Mouse (Mus musculus) heart, embryonic 15.5 days (tissue): ENCODE measurements around the gene Glud1. TPM values are rescaled to one million over a fixed set of nuclear protein-coding genes. Genes with fewer than 3 reads are reported as not detected.

Experiments
- ATAC-seq: fragments of 200-750 bp; cut with Nextera tagmentation; replicated peaks from 2 replicates; pipeline ENCODE4 v1.8.0; 2017; ENCODE audit warnings: low read depth, moderate TSS enrichment; ENCODE audit not compliant: insufficient number of reproducible peaks, insufficient read depth, low FRiP score
- H3K27ac ChIP-seq: fragments of 300-500 bp; sonication (generic); 2 replicates; pipeline ENCODE4 v1.5.1; 2015; ENCODE audit warnings: mild to moderate bottlenecking, inconsistent platforms
- H3K27me3 ChIP-seq: fragments of 300-500 bp; sonication (generic); 2 replicates; pipeline ENCODE4 v1.6.1; 2015; ENCODE audit warnings: inconsistent platforms
- H3K36me3 ChIP-seq: fragments of 300-500 bp; sonication (generic); 2 replicates; pipeline ENCODE4 v1.6.1; 2015; ENCODE audit warnings: mild to moderate bottlenecking, inconsistent platforms
- H3K4me1 ChIP-seq: fragments of 300-500 bp; sonication (generic); replicated peaks from 2 replicates; pipeline ENCODE4 v1.6.1; 2015; ENCODE audit warnings: inconsistent platforms
- H3K4me2 ChIP-seq: fragments of 300-500 bp; sonication (generic); 2 replicates; pipeline ENCODE4 v1.6.1; 2015; ENCODE audit warnings: inconsistent platforms, mild to moderate bottlenecking, moderate library complexity
- H3K4me3 ChIP-seq: fragments of 300-500 bp; sonication (generic); 2 replicates; pipeline ENCODE4 v1.5.1; 2015; ENCODE audit warnings: mild to moderate bottlenecking, inconsistent platforms
- H3K9ac ChIP-seq: fragments of 300-500 bp; sonication (generic); 2 replicates; pipeline ENCODE4 v1.6.1; 2015; ENCODE audit warnings: mild to moderate bottlenecking, inconsistent platforms
- H3K9me3 ChIP-seq: fragments of 300-500 bp; sonication (generic); replicated peaks from 2 replicates; pipeline ENCODE4 v1.6.1; 2016; ENCODE audit warnings: inconsistent platforms
- WGBS: fragments of 180-500 bp; shearing (Covaris S2); methylation state at CpG from one replicate; pipeline ENCODE4 v1.1.7; 2015; ENCODE audit warnings: mixed read lengths; 5-methylcytosine and 5-hydroxymethylcytosine counted together
- polyA plus RNA-seq: library from polyadenylated mRNA; unstranded; fragments of >200 nt; fragmentation: Nextera tagmentation; extraction: Ambion mirVana; gene quantifications from 2 replicates; pipeline ENCODE4 v1.2.1, GENCODE M21; 2015

Gene Glud1
- polyA plus RNA-seq, 1 experiment from 2014 or later = 55.9 TPM

DNA sequence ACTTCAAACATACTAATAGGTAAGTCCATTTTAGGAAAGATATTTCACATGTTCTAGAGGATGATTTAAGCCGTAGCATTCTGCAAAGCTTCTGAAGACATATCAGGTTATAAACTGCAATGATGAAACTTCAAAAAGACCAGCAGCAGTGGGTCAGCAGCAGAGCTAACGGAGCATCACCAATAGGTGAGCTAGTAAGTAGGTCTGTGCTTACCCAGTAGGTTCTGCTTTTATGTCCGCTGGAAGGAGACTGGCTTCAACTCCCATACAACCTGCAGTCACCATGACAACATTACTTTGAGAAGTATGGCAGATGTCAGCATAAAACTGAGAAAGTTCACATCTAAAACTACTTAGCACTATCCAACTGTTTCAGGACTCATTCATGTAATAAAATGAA, 16.9 kb upstream of the Glud1 start:
- H3K27ac ChIP-seq = no peak overlapping the region
- no peaks in the 10 kb centered on the region for H3K9me3 ChIP-seq
- H3K36me3 ChIP-seq = no peaks in the 10 kb centered on the region
- no peak overlapping the region for H3K4me2 ChIP-seq
- no peak for ATAC-seq
- no peak overlapping the region for H3K9ac ChIP-seq
- H3K4me3 ChIP-seq = no peak overlapping the region
- H3K4me1 ChIP-seq = peaks cover 5% of the 10 kb centered on the region; the same call in 1 of the 2 replicates
- WGBS = 87% methylated on average over 3 of the region's 3 CpGs
- H3K27me3 ChIP-seq = no peaks in the 10 kb centered on the region

DNA sequence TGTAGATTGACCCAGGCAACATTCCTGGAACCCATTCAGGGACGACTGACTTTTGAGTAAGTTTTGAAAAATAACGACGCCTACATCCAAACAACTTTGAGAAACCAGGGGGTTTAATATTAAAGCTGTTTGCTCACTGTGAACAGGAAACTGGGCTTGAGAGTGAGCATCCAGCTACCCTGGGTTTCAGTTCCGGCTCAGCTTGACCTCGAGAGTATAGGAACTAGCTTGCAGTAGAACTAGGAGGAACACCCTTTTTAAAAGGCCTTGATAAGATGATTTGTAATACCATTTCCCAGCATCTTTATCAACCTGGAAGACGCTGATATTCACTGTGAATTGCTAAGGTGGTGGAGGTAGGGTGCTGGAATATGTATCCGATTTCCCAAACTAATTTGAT, 14.2 kb upstream of the Glud1 start:
- ATAC-seq = no peak
- Histone ChIP-seq H3K27ac (no peak overlapping the region), H3K9ac (no peak overlapping the region), H3K9me3 (no peaks in the 10 kb centered on the region), H3K27me3 (no peaks in the 10 kb centered on the region), H3K36me3 (no peaks in the 10 kb centered on the region), H3K4me3 (no peak overlapping the region), H3K4me2 (no peak overlapping the region), H3K4me1 (peaks cover 9% of the 10 kb centered on the region)
- WGBS = 75% methylated on average over 7 of the region's 7 CpGs

DNA sequence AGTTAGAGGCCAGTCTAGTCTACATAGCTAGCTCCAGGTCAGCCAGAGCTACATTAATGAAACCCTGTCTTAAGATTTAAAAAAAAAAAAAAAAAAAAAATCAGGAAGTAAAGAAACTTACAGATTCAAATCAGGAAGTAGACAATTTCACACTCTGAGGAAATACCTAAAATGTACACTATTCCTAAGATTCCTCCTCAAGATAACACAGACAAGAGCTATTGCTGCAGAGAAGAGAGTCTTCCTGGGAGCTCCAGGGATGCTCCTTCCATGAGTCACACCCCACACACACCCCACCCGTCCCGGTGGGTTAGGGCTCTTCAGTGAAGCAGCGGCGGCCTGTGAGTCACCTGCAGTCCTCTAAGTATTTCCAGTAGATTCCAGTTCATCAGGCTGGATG, 13.5 kb upstream of the Glud1 start:
- no peak for ATAC-seq
- H3K27me3 ChIP-seq = no peaks in the 10 kb centered on the region
- 22% methylated on average over 4 of the region's 4 CpGs for WGBS

DNA sequence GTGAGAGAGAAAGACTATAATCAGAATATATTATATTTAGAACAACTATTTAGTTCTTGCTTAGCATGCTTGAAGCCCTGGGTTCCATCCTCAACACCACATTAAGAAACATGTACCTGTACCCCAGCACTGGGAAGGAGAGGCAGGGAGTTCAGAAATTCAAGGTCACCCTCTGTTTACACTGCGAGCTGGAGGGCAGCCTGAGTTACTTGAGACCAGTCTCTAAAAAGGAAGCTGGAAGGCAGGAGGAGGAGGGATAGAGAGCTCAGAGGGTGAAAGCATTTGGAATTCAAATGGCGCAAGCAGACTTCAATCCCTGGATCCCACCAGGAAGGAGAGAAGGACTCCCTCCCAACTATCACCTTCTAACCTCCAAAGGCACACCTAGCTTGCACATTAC, 12.9 kb upstream of the Glud1 start:
- no peak for ATAC-seq
- 55% methylated on average over 2 of the region's 2 CpGs for WGBS

More for the DNA sequence above, 13.5 kb upstream of the Glud1 start:
- Histone ChIP-seq H3K4me2 (no peak overlapping the region), H3K9me3 (no peaks in the 10 kb centered on the region), H3K9ac (no peak overlapping the region), H3K36me3 (no peaks in the 10 kb centered on the region), H3K27ac (no peak overlapping the region), H3K4me3 (no peak overlapping the region), H3K4me1 (peaks cover 9% of the 10 kb centered on the region)

DNA sequence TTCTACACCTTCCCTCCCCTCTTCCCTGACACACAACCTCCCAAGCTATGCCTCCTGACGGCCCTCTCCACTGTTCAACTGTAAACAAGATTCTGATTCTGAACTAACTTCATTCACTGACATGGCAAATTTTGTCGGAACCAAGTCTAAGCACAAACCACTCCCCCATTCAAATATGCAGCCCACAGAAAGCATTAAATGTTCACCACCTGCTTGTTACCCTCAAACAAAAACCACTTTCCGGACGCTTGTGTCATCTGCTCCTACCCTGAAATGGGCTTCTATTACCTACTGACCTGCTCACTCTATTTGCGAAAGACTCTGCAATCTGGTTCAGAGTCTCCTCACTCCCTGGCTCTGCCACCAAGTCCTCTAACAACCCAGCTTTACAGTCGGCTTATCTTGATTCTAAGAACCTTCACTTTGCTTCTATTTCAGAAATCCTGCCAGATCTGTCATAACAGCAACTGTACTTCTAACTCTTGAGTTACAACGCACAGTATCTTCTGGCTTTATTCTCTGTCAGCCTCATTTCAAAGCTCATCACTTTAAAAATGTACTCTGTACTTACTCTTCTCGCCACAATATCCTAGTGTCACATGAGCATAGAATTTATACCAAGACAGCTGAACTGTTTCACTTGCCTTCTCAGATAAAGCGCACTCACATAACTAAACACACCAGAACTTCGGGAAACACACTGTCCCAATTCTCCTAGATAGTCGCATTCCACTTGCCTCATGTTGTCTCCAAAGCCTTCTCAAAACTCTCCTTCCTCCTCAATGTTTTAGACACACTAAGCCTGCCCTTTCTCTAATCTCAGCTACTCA, 11.4 kb upstream of the Glud1 start:
- Histone ChIP-seq H3K4me3 (no peak overlapping the region), H3K9me3 (no peaks in the 10 kb centered on the region), H3K9ac (no peak overlapping the region), H3K27ac (peak overlapping the region; percentile 16; the same call in 1 of the 2 replicates), H3K27me3 (no peaks in the 10 kb centered on the region), H3K4me2 (no peak overlapping the region), H3K36me3 (no peaks in the 10 kb centered on the region), H3K4me1 (peaks cover 9% of the 10 kb centered on the region)
- no peak for ATAC-seq
- WGBS = 55% methylated on average over 11 of the region's 11 CpGs

More for the DNA sequence above, 12.9 kb upstream of the Glud1 start:
- Histone ChIP-seq H3K4me2 (no peak overlapping the region), H3K4me3 (no peak overlapping the region), H3K27me3 (no peaks in the 10 kb centered on the region), H3K27ac (no peak overlapping the region), H3K9ac (no peak overlapping the region), H3K9me3 (no peaks in the 10 kb centered on the region), H3K4me1 (peaks cover 9% of the 10 kb centered on the region), H3K36me3 (no peaks in the 10 kb centered on the region)

DNA sequence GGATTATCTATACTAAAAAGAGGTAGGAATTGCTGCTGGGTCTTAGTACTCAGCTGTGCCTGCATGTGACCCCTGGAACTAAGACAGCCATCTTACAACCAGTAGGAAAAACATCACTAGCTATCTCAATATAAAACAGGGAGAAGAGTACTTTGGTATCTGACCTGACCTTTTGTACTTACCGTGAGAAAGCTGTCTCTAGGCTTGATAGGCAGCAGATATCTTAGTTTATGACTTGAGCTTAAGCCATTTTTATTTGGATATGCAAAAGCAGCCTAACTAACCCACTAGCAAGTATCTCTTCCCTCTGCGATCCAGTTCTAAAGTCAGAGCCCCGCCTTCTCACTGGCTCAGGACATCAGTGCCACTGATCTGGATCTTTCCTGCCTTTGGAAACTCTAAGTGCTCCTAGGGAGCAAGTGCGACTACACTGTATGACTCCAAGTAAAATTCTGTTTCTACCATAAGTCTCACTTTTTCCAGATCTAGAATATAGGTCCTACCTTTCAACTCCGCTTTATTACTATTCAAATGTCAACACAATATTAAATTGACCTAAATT, 7.8 kb upstream of the Glud1 start:
- no peak overlapping the region for H3K27ac ChIP-seq
- no peak for ATAC-seq
- no peaks in the 10 kb centered on the region for H3K36me3 ChIP-seq
- H3K9ac ChIP-seq = no peak overlapping the region
- H3K4me1 ChIP-seq = peaks cover 6% of the 10 kb centered on the region
- 73% methylated on average over 5 of the region's 5 CpGs for WGBS
- no peak overlapping the region for H3K4me3 ChIP-seq
- no peaks in the 10 kb centered on the region for H3K27me3 ChIP-seq
- H3K4me2 ChIP-seq = no peak overlapping the region
- no peaks in the 10 kb centered on the region for H3K9me3 ChIP-seq

DNA sequence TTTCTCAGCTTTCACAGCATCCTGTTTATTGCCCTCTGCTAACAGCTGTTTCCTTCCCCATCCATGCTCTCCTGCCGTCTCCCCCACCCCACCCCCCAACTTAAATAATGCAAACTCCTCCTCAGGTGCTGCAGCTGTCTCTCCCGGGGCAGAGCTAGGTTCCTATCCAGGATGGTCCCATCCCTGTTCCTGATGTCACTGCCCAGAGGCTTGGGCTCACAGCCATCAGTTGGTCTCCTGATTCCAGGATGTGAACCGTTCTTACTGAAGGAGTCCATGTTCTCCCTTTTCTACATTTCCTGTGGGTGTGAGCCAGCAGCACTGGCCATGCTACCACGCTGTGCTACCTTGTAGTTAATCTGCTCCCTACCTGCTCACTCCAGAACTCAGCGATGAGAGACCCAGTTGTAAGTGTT, 7.3 kb upstream of the Glud1 start:
- H3K4me3 ChIP-seq = no peak overlapping the region
- 0 out of 2 replicates have a peak overlapping the region, but pooled peaks have one; percentile 10 for H3K27ac ChIP-seq
- WGBS = 32% methylated on average over 5 of the region's 5 CpGs
- no peaks in the 10 kb centered on the region for H3K27me3 ChIP-seq
- no peaks in the 10 kb centered on the region for H3K36me3 ChIP-seq
- no peak overlapping the region for H3K4me2 ChIP-seq
- no peak overlapping the region for H3K9ac ChIP-seq
- peaks cover 6% of the 10 kb centered on the region for H3K4me1 ChIP-seq
- H3K9me3 ChIP-seq = no peaks in the 10 kb centered on the region
- ATAC-seq = no peak

DNA sequence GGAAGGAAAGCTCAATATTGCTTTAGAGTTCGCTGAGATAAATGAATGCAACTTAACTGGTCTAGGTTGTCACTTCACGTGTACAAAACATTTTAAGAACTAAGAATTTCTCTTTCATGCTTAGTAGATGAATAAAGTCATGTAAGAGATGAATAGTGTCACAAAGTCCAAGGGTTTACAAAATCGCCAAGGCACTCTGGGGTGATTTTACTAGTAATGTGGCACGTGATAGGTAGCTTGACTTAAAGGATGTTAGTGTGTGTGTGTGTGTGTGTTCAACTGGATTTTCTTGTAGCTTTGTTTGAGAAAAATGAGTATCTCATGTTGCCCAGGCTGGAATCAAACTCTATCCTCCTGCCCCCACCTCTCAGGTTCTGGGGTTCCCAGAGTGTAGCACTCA, 1.3 kb upstream of the Glud1 start:
- H3K9me3 ChIP-seq = no peaks in the 10 kb centered on the region
- no peaks in the 10 kb centered on the region for H3K36me3 ChIP-seq
- ATAC-seq = no peak
- H3K4me1 ChIP-seq = peaks cover 19% of the 10 kb centered on the region
- no peak overlapping the region for H3K4me2 ChIP-seq
- H3K9ac ChIP-seq = no peak overlapping the region
- WGBS = 90% methylated on average over 4 of the region's 4 CpGs
- H3K4me3 ChIP-seq = no peak overlapping the region
- no peaks in the 10 kb centered on the region for H3K27me3 ChIP-seq
- peak overlapping the region; percentile 96; the same call in 1 of the 2 replicates for H3K27ac ChIP-seq

DNA sequence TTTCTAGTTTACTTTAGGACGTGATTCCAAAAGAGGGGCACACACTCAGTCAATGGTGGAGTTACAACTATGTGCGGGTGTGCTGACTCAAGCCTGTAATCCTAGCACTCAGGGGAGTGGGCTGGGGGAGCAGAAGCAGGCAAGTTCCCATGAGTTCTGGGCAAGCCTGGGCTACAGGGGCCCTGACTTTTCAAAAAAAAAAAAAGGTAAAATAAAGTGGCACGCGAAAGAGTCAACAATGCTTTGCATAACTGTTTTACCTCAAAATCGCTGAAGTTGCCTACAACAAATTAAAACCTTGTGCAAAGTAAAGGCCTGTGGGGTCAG, 657 bp upstream of the Glud1 start:
- peak overlapping the region; percentile 96 for H3K27ac ChIP-seq

DNA sequence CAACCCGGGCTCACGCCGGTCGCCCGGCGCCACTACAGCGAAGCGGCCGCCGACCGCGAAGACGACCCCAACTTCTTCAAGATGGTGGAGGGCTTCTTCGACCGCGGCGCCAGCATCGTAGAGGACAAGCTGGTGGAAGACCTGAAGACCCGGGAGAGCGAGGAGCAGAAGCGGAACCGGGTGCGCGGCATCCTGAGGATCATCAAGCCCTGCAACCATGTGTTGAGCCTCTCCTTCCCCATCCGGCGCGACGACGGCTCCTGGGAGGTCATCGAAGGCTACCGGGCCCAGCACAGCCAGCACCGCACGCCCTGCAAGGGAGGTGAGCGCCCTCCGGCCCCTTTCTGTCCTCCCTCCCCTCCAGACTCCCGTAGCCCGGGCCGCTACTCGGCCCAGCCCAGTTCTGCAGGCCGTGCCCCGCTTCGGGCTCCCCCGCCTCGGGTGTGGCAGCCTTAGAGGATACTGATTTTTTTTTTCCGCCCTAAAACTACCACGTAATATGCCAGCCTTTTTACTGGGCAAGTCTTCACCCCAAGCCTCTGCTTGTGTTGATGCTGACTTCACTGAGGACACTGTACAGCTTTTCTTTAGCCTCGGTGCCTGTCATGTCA, 599 bp downstream of the Glud1 start:
- H3K27ac ChIP-seq = peak overlapping the region; percentile 96
- peak overlapping the region; percentile 86 for H3K4me2 ChIP-seq
- H3K9ac ChIP-seq = peak overlapping the region; percentile 95
- H3K36me3 ChIP-seq = no peaks in the 10 kb centered on the region
- peak; percentile 7 for ATAC-seq
- H3K4me3 ChIP-seq = peak overlapping the region; percentile 95
- H3K9me3 ChIP-seq = no peaks in the 10 kb centered on the region
- WGBS = under 1% methylated on average over 47 of the region's 47 CpGs
- no peaks in the 10 kb centered on the region for H3K27me3 ChIP-seq
- H3K4me1 ChIP-seq = peaks cover 19% of the 10 kb centered on the region

More for the DNA sequence above, 657 bp upstream of the Glud1 start:
- Histone ChIP-seq H3K4me2 (peak overlapping the region; percentile 62), H3K9ac (peak overlapping the region; percentile 72), H3K9me3 (no peaks in the 10 kb centered on the region), H3K36me3 (no peaks in the 10 kb centered on the region), H3K4me1 (peaks cover 19% of the 10 kb centered on the region), H3K27me3 (no peaks in the 10 kb centered on the region), H3K4me3 (peak overlapping the region; percentile 95)
- 13% methylated on average over 5 of the region's 5 CpGs for WGBS
- no peak for ATAC-seq

DNA sequence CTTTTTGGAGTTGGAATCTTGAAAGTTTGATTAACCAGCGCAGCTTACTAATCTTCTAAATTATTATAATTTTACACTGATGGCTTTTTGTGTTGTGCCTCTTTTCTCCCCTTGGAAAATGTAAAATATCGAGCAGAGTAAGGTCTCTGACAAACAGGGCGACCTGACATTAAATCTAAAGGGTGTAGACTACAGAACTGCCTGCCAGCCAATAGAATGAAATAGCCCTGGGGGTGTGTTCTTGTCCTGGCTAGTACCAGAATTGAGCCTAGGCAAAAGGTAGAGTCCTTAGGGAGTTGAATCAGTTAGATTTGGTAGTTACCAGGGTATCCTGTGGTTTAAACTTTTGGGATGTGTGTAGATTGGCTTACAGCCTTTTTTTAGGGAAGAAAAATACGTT, 1.2 kb downstream of the Glud1 start:
- Histone ChIP-seq H3K27ac (peak overlapping the region; percentile 96), H3K36me3 (no peaks in the 10 kb centered on the region), H3K4me2 (peak overlapping the region; percentile 86), H3K9ac (peak overlapping the region; percentile 95), H3K4me1 (peaks cover 19% of the 10 kb centered on the region), H3K9me3 (no peaks in the 10 kb centered on the region), H3K27me3 (no peaks in the 10 kb centered on the region), H3K4me3 (peak overlapping the region; percentile 95)
- ATAC-seq = no peak
- WGBS = 3% methylated on average over 4 of the region's 4 CpGs
